Mouse (Mus musculus) C2C12 (cell line): ENCODE measurements around the gene Crebl2.

Source experiments
- CTCF ChIP-seq: IDR thresholded peaks from one replicate; pipeline ENCODE4 v1.5.1; 2011; ENCODE audit not compliant: control insufficient read depth, insufficient read depth, insufficient read length
- MAX ChIP-seq: IDR thresholded peaks from one replicate; pipeline ENCODE4 v1.6.1; 2011; ENCODE audit warnings: mild to moderate bottlenecking, control low read depth
- MYOD1 ChIP-seq: IDR thresholded peaks from one replicate; pipeline ENCODE4 v1.6.1; 2011; ENCODE audit warnings: low read depth; ENCODE audit not compliant: control insufficient read depth, insufficient read length
- MYOG ChIP-seq: IDR thresholded peaks from one replicate; pipeline ENCODE4 v1.6.1; 2011; ENCODE audit not compliant: control insufficient read depth, insufficient read length; ENCODE audit errors: extremely low read depth
- USF1 ChIP-seq: IDR thresholded peaks from one replicate; pipeline ENCODE4 v1.6.1; 2011; ENCODE audit warnings: low read depth, mild to moderate bottlenecking, control low read depth, moderate library complexity

GRCm38 (mm10) chr6:134896570-134897436, 66.8 kb downstream of the Crebl2 start:
- TF ChIP-seq CTCF: no peak
- TF ChIP-seq MAX: no peak
- TF ChIP-seq USF1: no peak
- no peak for TF ChIP-seq MYOD1
- TF ChIP-seq MYOG: no peak
